Mouse (Mus musculus) embryonic facial prominence, embryonic 14.5 days (tissue): Measurements from ENCODE around the gene Gnb5. TPM values are rescaled to one million over a fixed set of nuclear protein-coding genes. Genes with fewer than 3 reads are reported as not detected.

ENCODE experiments used
- polyA plus RNA-seq: library from polyadenylated mRNA; unstranded; fragments of >200 nt; fragmentation: Nextera tagmentation; extraction: Ambion mirVana; gene quantifications from 2 replicates; pipeline ENCODE4 v1.2.1, GENCODE M21; 2014

The Gnb5 gene
- polyA plus RNA-seq, 1 experiment from 2014 or later = 30.3 TPM

Other genes starting within 250 kb of the Gnb5 start
- gene Myo5a, start 235.3 kb upstream of the Gnb5 start, polyA plus RNA-seq = 25.1 and 25.7 TPM in 2 replicates
- 2.0 and 3.4 TPM in 2 replicates for gene Myo5c, start 74.3 kb upstream of the Gnb5 start, polyA plus RNA-seq
- gene Bcl2l10, start 41.5 kb downstream of the Gnb5 start, polyA plus RNA-seq = not detected in 2 replicates
- gene Mapk6, start 103.7 kb downstream of the Gnb5 start, polyA plus RNA-seq = 60.4 and 71.6 TPM in 2 replicates
- gene Leo1, start 135.2 kb downstream of the Gnb5 start, polyA plus RNA-seq = 34.9 and 35.7 TPM in 2 replicates